Mouse (Mus musculus) liver, embryonic 16.5 days (tissue): Measurements from ENCODE around the gene Tnfrsf18. TPM values are rescaled to one million over a fixed set of nuclear protein-coding genes. Genes with fewer than 3 reads are reported as not detected.

Source experiments
- ATAC-seq: fragments of 200-750 bp; cut with Nextera tagmentation; 2 replicates; pipeline ENCODE4 v1.8.0; 2017; ENCODE audit warnings: low read depth, mild to moderate bottlenecking, moderate number of reproducible peaks, moderate library complexity
- H3K27ac ChIP-seq: fragments of 300-500 bp; sonication (generic); 2 replicates; pipeline ENCODE4 v1.5.1; 2014; ENCODE audit warnings: mild to moderate bottlenecking, low read length
- H3K27me3 ChIP-seq: fragments of 300-500 bp; sonication (generic); 2 replicates; pipeline ENCODE4 v1.6.1; 2014; ENCODE audit warnings: low read depth, low read length, mixed read lengths; ENCODE audit not compliant: control insufficient read depth, insufficient read depth
- H3K36me3 ChIP-seq: fragments of 300-500 bp; sonication (generic); 2 replicates; pipeline ENCODE4 v1.6.1; 2014; ENCODE audit warnings: mild to moderate bottlenecking; ENCODE audit not compliant: control insufficient read depth, insufficient read depth
- H3K4me1 ChIP-seq: fragments of 300-500 bp; sonication (generic); 2 replicates; pipeline ENCODE4 v1.6.1; 2014; ENCODE audit warnings: low read depth, low read length, mixed read lengths; ENCODE audit not compliant: control insufficient read depth
- H3K4me2 ChIP-seq: fragments of 300-500 bp; sonication (generic); 2 replicates; pipeline ENCODE4 v1.6.1; 2014; ENCODE audit warnings: low read depth, low read length, mixed read lengths
- H3K4me3 ChIP-seq: fragments of 300-500 bp; sonication (generic); 2 replicates; pipeline ENCODE4 v1.5.1; 2014; ENCODE audit warnings: low read depth, mild to moderate bottlenecking, low read length
- H3K9ac ChIP-seq: fragments of 300-500 bp; sonication (generic); 2 replicates; pipeline ENCODE4 v1.6.1; 2014; ENCODE audit warnings: low read depth, low read length
- H3K9me3 ChIP-seq: fragments of 300-500 bp; sonication (generic); replicated peaks from 2 replicates; pipeline ENCODE4 v1.6.1; 2016; ENCODE audit warnings: low read length; ENCODE audit not compliant: control insufficient read depth
- WGBS: fragments of 180-500 bp; shearing (Covaris S2); extraction: QIAGEN DNeasy Blood & Tissue Kit; methylation state at CpG from one replicate; pipeline ENCODE4 v1.1.7; 2014; ENCODE audit not compliant: insufficient replicate concordance; 5-methylcytosine and 5-hydroxymethylcytosine counted together
- microRNA counts: library from miRNA; unstranded; fragments of <30 nt; microRNA quantifications from one replicate; lab custom pipeline; 2016
- microRNA-seq: library from miRNA; unstranded; fragments of <30 nt; microRNA quantifications from one replicate; pipeline ENCODE4, GENCODE M21; 2016
- polyA plus RNA-seq: library from polyadenylated mRNA; unstranded; fragments of >200 nt; fragmentation: Nextera tagmentation; extraction: Ambion mirVana; gene quantifications from 2 replicates; pipeline ENCODE4 v1.2.1, GENCODE M21; 2015

The Tnfrsf18 gene
- polyA plus RNA-seq, 1 experiment from 2014 or later = 0.68 TPM

GRCm38 (mm10) chr4:156077499-156078301, 51.7 kb downstream of the Tnfrsf18 start:
- Histone ChIP-seq H3K4me1 (peaks cover 10% of the 10 kb centered on the region), H3K9me3 (no peaks in the 10 kb centered on the region), H3K27me3 (peaks cover 13% of the 10 kb centered on the region), H3K27ac (no peak overlapping the region), H3K4me3 (peak overlapping the region; percentile 55), H3K4me2 (peak overlapping the region; percentile 70), H3K36me3 (no peaks in the 10 kb centered on the region), H3K9ac (peak overlapping the region; percentile 48)
- WGBS = 1% methylated on average over 58 of the region's 58 CpGs
- peak; percentile 57 for ATAC-seq

MicroRNAs encoded within 50 kb of the gene (microRNA counts, 519-probe panel; counts per million panel counts)
- 2,497 counts per million, percentile 65 among the panel's probes with 10 or more counts for microRNA mmu-miR-200a (lab: Ali Mortazavi, UCI)
- 2,699 counts per million, percentile 74 among the panel's probes with 10 or more counts for microRNA mmu-miR-200b (lab: Ali Mortazavi, UCI)
- microRNA mmu-miR-429 (lab: Ali Mortazavi, UCI) = 2,821 counts per million, percentile 78 among the panel's probes with 10 or more counts

Small RNA genes lying within 50 kb of the gene (microRNA-seq; reads per million reads assigned to microRNA genes)
- 238 reads per million, percentile 63 among the genes with 10 or more reads in this experiment for gene Mir200a
- 1,082 reads per million, percentile 77 among the genes with 10 or more reads in this experiment for gene Mir200b
- gene Mir429 = 4,364 reads per million, percentile 88 among the genes with 10 or more reads in this experiment

Other genes starting within 250 kb of the Tnfrsf18 start
- gene Tmem88b, start 240.3 kb upstream of the Tnfrsf18 start, polyA plus RNA-seq = 0.12 and 0.19 TPM in 2 replicates
- 0.08 TPM in 1 of 2 replicates, not detected in the other for gene Ankrd65, start 235.7 kb upstream of the Tnfrsf18 start, polyA plus RNA-seq
- gene Mrpl20, start 223.3 kb upstream of the Tnfrsf18 start, polyA plus RNA-seq = 115 and 133 TPM in 2 replicates
- 69.7 and 79.8 TPM in 2 replicates for gene Ccnl2, start 213.7 kb upstream of the Tnfrsf18 start, polyA plus RNA-seq
- gene Aurkaip1, start 194.9 kb upstream of the Tnfrsf18 start, polyA plus RNA-seq = 91.8 and 99.9 TPM in 2 replicates
- 8.2 and 10.2 TPM in 2 replicates for gene Mxra8, start 186.5 kb upstream of the Tnfrsf18 start, polyA plus RNA-seq
- gene Dvl1, start 178.8 kb upstream of the Tnfrsf18 start, polyA plus RNA-seq = 1.9 TPM in 2 replicates
- 0.11 and 0.14 TPM in 2 replicates for gene Tas1r3, start 162.8 kb upstream of the Tnfrsf18 start, polyA plus RNA-seq
- 7.1 and 8.4 TPM in 2 replicates for gene Cptp, start 156.7 kb upstream of the Tnfrsf18 start, polyA plus RNA-seq
- 31.8 and 33.1 TPM in 2 replicates for gene Ints11, start 156.6 kb upstream of the Tnfrsf18 start, polyA plus RNA-seq
- 12.9 and 13.4 TPM in 2 replicates for gene Pusl1, start 134.4 kb upstream of the Tnfrsf18 start, polyA plus RNA-seq
- gene Acap3, start 134.3 kb upstream of the Tnfrsf18 start, polyA plus RNA-seq = 5.5 and 5.6 TPM in 2 replicates
- gene Ube2j2, start 82.3 kb upstream of the Tnfrsf18 start, polyA plus RNA-seq = 41.1 and 42.2 TPM in 2 replicates
- gene C1qtnf12, start 63.8 kb upstream of the Tnfrsf18 start, polyA plus RNA-seq = 57.4 and 60.0 TPM in 2 replicates
- 3.3 and 3.6 TPM in 2 replicates for gene B3galt6, start 33.5 kb upstream of the Tnfrsf18 start, polyA plus RNA-seq
- 73.2 and 78.7 TPM in 2 replicates for gene Sdf4, start 33.3 kb upstream of the Tnfrsf18 start, polyA plus RNA-seq
- gene Tnfrsf4, start 12.3 kb upstream of the Tnfrsf18 start, polyA plus RNA-seq = 0.22 and 0.37 TPM in 2 replicates
- 0.29 and 0.33 TPM in 2 replicates for gene Ttll10, start 33.2 kb downstream of the Tnfrsf18 start, polyA plus RNA-seq
- gene 9430015G10Rik, start 83.8 kb downstream of the Tnfrsf18 start, polyA plus RNA-seq = 11.4 and 13.4 TPM in 2 replicates
- 0.06 and 0.09 TPM in 2 replicates for gene Rnf223, start 104.3 kb downstream of the Tnfrsf18 start, polyA plus RNA-seq
- 6.7 and 7.7 TPM in 2 replicates for gene Agrn, start 171.3 kb downstream of the Tnfrsf18 start, polyA plus RNA-seq
- gene Isg15, start 174.7 kb downstream of the Tnfrsf18 start, polyA plus RNA-seq = 6.1 and 6.9 TPM in 2 replicates
- 1.0 and 1.2 TPM in 2 replicates for gene AW011738, start 177.1 kb downstream of the Tnfrsf18 start, polyA plus RNA-seq
- gene Perm1, start 189.7 kb downstream of the Tnfrsf18 start, polyA plus RNA-seq = 0.14 and 0.40 TPM in 2 replicates
- gene Plekhn1, start 208.7 kb downstream of the Tnfrsf18 start, polyA plus RNA-seq = 3.8 and 4.1 TPM in 2 replicates
- 36.0 and 36.2 TPM in 2 replicates for gene Noc2l, start 209.8 kb downstream of the Tnfrsf18 start, polyA plus RNA-seq
- 36.4 and 37.7 TPM in 2 replicates for gene Samd11, start 229.5 kb downstream of the Tnfrsf18 start, polyA plus RNA-seq